Mouse (Mus musculus) midbrain, postnatal 0 days (tissue): ENCODE data around the gene Itgb6. TPM values are rescaled to one million over a fixed set of nuclear protein-coding genes. Genes with fewer than 3 reads are reported as not detected.
A peak's percentile ranks its signal among the peaks of the same experiment; 100 is the strongest.

Experiments
- ATAC-seq: fragments of 200-750 bp; cut with Nextera tagmentation; 2 replicates; pipeline ENCODE4 v1.8.0; 2017; ENCODE audit warnings: moderate number of reproducible peaks, mild to moderate bottlenecking, moderate TSS enrichment, moderate library complexity; ENCODE audit not compliant: low FRiP score
- DNase-seq: peaks from one replicate; pipeline ENCODE4 v3.0.0-alpha.2; 2015; ENCODE audit warnings: low spot score
- H3K27ac ChIP-seq: fragments of 300-500 bp; sonication (generic); 2 replicates; pipeline ENCODE4 v1.5.1; 2014; ENCODE audit warnings: low read depth, mild to moderate bottlenecking, low read length, mixed read lengths
- H3K27me3 ChIP-seq: fragments of 300-500 bp; sonication (generic); 2 replicates; pipeline ENCODE4 v1.6.1; 2014; ENCODE audit warnings: low read length, control low read depth, mixed read lengths; ENCODE audit not compliant: insufficient read depth
- H3K36me3 ChIP-seq: fragments of 300-500 bp; sonication (generic); 2 replicates; pipeline ENCODE4 v1.6.1; 2014; ENCODE audit warnings: low read length, control low read depth, mixed read lengths; ENCODE audit not compliant: insufficient read depth
- H3K4me1 ChIP-seq: fragments of 300-500 bp; sonication (generic); 2 replicates; pipeline ENCODE4 v1.6.1; 2014; ENCODE audit warnings: mild to moderate bottlenecking, control low read depth, antibody characterized with exemption, low read length, mixed read lengths; ENCODE audit not compliant: insufficient read depth
- H3K4me2 ChIP-seq: fragments of 300-500 bp; sonication (generic); 2 replicates; pipeline ENCODE4 v1.6.1; 2014; ENCODE audit warnings: low read depth, mild to moderate bottlenecking, low read length, mixed read lengths; ENCODE audit not compliant: poor library complexity, severe bottlenecking
- H3K4me3 ChIP-seq: fragments of 300-500 bp; sonication (generic); 2 replicates; pipeline ENCODE4 v1.5.1; 2014; ENCODE audit warnings: low read depth, mild to moderate bottlenecking, low read length, moderate library complexity
- H3K9ac ChIP-seq: fragments of 300-500 bp; sonication (generic); replicated peaks from 2 replicates; pipeline ENCODE4 v1.6.1; 2014; ENCODE audit warnings: mild to moderate bottlenecking, low read length, moderate library complexity, mixed read lengths; ENCODE audit not compliant: poor library complexity, severe bottlenecking
- H3K9me3 ChIP-seq: fragments of 300-500 bp; sonication (generic); 2 replicates; pipeline ENCODE4 v1.6.1; 2016; ENCODE audit warnings: low read length, control low read depth
- CTCF ChIP-seq: IDR thresholded peaks from 2 replicates; pipeline ENCODE4 v1.5.1; 2016; ENCODE audit warnings: antibody characterized with exemption, mild to moderate bottlenecking
- WGBS: fragments of 180-500 bp; shearing (Covaris S2); extraction: QIAGEN DNeasy Blood & Tissue Kit; methylation state at CpG from one replicate; pipeline ENCODE4 v1.1.7; 2014; 5-methylcytosine and 5-hydroxymethylcytosine counted together
- polyA plus RNA-seq: library from polyadenylated mRNA; unstranded; fragments of >200 nt; fragmentation: Nextera tagmentation; extraction: Ambion mirVana; gene quantifications from 2 replicates; pipeline ENCODE4 v1.2.1, GENCODE M21; 2015
- total RNA-seq: library from RNA; depleted of rRNA; stranded (reverse); fragments of >200 nt; gene quantifications from 2 replicates; pipeline ENCODE4 v1.2.3, GENCODE M21; 2014

Gene Itgb6
- total and polyA plus RNA-seq, 2 experiments from 2014 or later: 0.04 to 0.22 TPM

DNA sequence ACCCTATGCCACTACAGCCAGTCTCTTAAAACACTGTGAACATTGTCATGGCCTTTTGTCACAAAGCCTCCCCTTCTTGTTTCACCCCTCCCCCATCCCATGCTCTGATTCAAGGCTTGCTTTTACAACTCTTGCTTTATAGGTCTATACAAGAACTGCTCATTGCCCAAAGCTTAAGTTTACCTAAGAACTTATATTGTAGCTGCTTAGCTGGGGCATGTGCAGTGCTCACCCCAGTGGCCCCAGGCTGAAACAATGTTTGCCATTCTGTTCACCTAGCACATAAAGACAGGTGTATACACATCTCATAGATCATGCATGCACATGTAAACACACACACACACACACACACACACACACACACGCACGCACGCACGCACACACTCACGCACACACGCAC is 25.9 kb downstream of the Itgb6 start:
- WGBS: 82% methylated on average over 6 of the region's 6 CpGs
- TF ChIP-seq CTCF: no peak

DNA sequence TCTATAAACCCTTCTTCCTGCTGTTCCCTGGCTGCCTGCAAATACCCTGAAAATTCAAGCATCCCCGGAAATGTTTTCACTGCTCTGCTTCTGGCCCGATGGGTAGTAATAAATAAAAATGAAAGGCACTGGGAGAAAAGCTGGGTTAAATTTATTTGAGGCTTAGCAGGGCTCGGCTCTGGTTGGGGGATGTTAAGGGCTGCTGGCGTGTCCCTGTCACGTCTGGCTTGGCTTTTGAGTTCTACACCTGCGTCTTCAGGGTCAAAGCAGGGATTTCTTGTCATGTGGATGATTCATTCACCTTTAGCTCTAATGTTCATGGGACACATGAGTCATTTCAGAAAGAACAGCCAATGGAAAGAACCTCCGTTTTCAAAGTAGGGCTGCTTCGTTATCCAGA is 26.7 kb downstream of the Itgb6 start:
- Histone ChIP-seq H3K9ac (no peak overlapping the region), H3K4me3 (no peak overlapping the region), H3K27ac (no peak overlapping the region), H3K36me3 (no peaks in the 10 kb centered on the region), H3K4me1 (no peaks in the 10 kb centered on the region), H3K27me3 (no peaks in the 10 kb centered on the region), H3K4me2 (no peak overlapping the region), H3K9me3 (no peaks in the 10 kb centered on the region)
- TF ChIP-seq CTCF: no peak
- DNase-seq (no peak), ATAC-seq (no peak)
- WGBS: 70% methylated on average over 8 of the region's 8 CpGs

More for the DNA sequence above, 25.9 kb downstream of the Itgb6 start:
- H3K4me1 ChIP-seq: no peaks in the 10 kb centered on the region
- H3K4me3 ChIP-seq: no peak overlapping the region
- no peaks in the 10 kb centered on the region for H3K9me3 ChIP-seq
- ATAC-seq: no peak
- no peaks in the 10 kb centered on the region for H3K27me3 ChIP-seq
- H3K4me2 ChIP-seq: no peak overlapping the region
- H3K27ac ChIP-seq: no peak overlapping the region
- H3K36me3 ChIP-seq: no peaks in the 10 kb centered on the region
- DNase-seq: no peak
- H3K9ac ChIP-seq: no peak overlapping the region

DNA sequence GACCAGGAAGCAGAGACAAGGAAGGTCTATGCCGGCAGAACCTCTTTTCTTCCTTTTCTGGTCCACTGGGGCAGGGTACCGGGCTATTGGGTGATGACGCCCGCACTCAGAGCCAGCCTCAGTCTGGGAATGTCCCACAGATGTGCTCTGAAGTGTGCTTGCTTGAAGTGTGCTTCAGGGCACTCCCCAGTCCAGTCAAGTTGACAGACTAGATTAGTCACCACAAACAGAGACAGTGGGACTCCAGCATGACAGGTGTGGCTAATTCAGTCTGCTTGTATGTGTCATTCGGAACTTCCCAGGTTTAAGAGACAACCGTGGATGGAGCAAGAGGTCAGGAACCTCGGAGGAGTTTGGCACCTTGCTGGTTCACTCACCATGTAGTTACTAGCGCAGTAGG is 27.9 kb downstream of the Itgb6 start:
- no peaks in the 10 kb centered on the region for H3K4me1 ChIP-seq
- WGBS: 78% methylated on average over 8 of the region's 8 CpGs
- DNase-seq: no peak
- H3K4me3 ChIP-seq: no peak overlapping the region
- H3K9ac ChIP-seq: no peak overlapping the region
- ATAC-seq: no peak
- H3K27me3 ChIP-seq: no peaks in the 10 kb centered on the region
- no peaks in the 10 kb centered on the region for H3K36me3 ChIP-seq
- no peak overlapping the region for H3K4me2 ChIP-seq
- no peak overlapping the region for H3K27ac ChIP-seq
- no peak for TF ChIP-seq CTCF
- no peaks in the 10 kb centered on the region for H3K9me3 ChIP-seq

DNA sequence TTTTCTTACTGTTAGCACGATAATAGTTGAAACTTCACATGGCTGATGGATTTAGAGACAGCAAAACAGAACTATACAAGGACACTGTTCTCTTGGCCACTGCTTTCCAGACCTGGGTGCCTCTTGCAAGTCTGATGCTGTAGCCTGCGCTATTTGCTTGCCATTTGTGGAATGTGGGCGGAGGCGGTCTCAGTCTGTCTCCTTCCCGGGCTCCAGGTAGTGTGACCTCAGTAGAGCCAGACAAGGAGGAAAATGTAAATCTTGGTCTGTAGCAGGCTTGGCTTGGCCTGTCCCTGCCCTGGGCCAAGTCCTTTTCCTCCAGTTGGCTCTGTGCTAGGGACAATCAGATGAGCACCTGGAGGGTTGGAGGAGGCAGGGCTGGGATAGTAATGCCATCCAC is 30.2 kb downstream of the Itgb6 start:
- H3K36me3 ChIP-seq: no peaks in the 10 kb centered on the region
- no peak overlapping the region for H3K4me2 ChIP-seq
- TF ChIP-seq CTCF: no peak
- 85% methylated on average over 5 of the region's 5 CpGs for WGBS
- no peak overlapping the region for H3K4me3 ChIP-seq
- H3K27me3 ChIP-seq: no peaks in the 10 kb centered on the region
- H3K9ac ChIP-seq: no peak overlapping the region
- DNase-seq: no peak
- no peaks in the 10 kb centered on the region for H3K4me1 ChIP-seq
- H3K27ac ChIP-seq: no peak overlapping the region
- ATAC-seq: no peak
- no peaks in the 10 kb centered on the region for H3K9me3 ChIP-seq

DNA sequence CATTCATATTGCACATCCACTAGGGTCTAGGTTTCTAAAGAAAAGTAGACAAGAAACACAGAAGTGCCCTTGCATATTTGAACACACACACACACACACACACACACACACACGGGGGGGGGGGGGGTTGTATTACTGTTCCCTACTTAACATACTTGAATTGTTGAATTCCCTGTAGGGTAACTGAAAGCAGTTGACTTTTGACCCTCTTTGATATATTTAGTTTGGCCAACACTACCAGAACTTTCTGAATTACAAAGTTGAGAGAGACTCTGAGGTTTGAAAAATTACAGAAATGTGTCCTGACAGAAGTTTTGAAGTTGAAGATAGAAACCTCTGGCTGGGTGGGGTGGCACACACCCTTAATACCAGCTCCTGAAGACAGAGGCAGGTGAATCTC is 32.2 kb downstream of the Itgb6 start:
- no peaks in the 10 kb centered on the region for H3K27me3 ChIP-seq
- WGBS: 50% methylated on average over 1 of the region's 1 CpGs
- no peak for TF ChIP-seq CTCF

DNA sequence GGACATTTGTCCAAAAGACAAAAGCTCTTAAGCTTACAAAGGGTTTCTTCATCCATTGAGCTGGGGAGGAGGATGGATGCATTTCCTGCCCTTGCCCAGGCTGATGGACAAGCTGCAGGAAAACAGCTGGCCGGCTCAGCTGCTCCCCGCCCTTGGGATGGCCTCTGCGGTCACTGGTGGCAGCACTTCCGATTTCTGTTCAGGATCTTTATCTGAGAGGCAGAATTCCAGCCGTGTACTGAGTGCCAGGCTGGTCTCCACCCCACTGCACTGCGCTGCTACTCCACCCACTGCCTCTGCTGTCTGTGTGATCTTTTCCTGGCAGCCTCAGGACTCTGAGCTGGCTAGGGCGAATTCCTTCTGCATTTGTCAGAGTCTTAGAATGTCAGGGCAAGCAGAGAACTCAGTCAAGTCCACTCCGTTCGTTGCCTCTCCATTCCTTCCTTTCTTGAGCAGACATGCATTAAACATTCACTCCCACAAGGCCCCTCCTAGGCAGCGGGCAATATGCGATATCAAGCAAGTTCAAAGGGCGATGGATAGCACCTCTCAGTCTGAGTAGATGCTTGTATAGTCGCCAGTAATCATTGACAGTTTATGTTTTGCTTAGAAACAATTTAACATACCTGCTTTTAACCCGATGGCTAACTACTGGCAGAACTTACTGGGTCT is 33.4 kb downstream of the Itgb6 start:
- H3K27ac ChIP-seq: no peak overlapping the region
- H3K4me3 ChIP-seq: no peak overlapping the region
- H3K4me1 ChIP-seq: no peaks in the 10 kb centered on the region
- WGBS: 53% methylated on average over 14 of the region's 14 CpGs
- DNase-seq (no peak), ATAC-seq (peak; percentile 34; the same call in 1 of the 2 replicates)
- TF ChIP-seq CTCF: no peak
- H3K4me2 ChIP-seq: no peak overlapping the region
- H3K27me3 ChIP-seq: no peaks in the 10 kb centered on the region
- H3K9ac ChIP-seq: no peak overlapping the region
- H3K36me3 ChIP-seq: no peaks in the 10 kb centered on the region
- no peaks in the 10 kb centered on the region for H3K9me3 ChIP-seq

More for the DNA sequence above, 32.2 kb downstream of the Itgb6 start:
- H3K27ac ChIP-seq: no peak overlapping the region
- DNase-seq (no peak), ATAC-seq (no peak)
- H3K9me3 ChIP-seq: no peaks in the 10 kb centered on the region
- no peak overlapping the region for H3K9ac ChIP-seq
- H3K4me1 ChIP-seq: no peaks in the 10 kb centered on the region
- no peak overlapping the region for H3K4me2 ChIP-seq
- H3K4me3 ChIP-seq: no peak overlapping the region
- H3K36me3 ChIP-seq: no peaks in the 10 kb centered on the region
